Mouse (Mus musculus): Measurements from ENCODE around the gene Ccser1. TPM values are rescaled to one million over a fixed set of nuclear protein-coding genes. Genes with fewer than 3 reads are reported as not detected.

Ccser1 gene
- polyA plus RNA-seq, 1 experiment, result 0.70 TPM

GRCm38 (mm10) chr6:62367802-62368201 is 1187.7 kb downstream of the Ccser1 start:
- H3K27ac ChIP-seq (ENCODE audit: insufficient read depth, low read depth, low read length), result no peak overlapping the region
- no peak for TF ChIP-seq POLR2A (IDR thresholded peaks at IDR 0.05; ENCODE audit: borderline replicate concordance, low read depth, low read length)
- no peak for TF ChIP-seq CTCF (IDR thresholded peaks at IDR 0.05; ENCODE audit: low read depth, low read length)
- H3K4me3 ChIP-seq (ENCODE audit: insufficient read depth, low read length), result no peak overlapping the region
- H3K4me1 ChIP-seq (ENCODE audit: control insufficient read depth, insufficient read depth, low read length), result no peaks in the 10 kb centered on the region

Measured in bone marrow macrophage, adult 2 months (primary cell).